Mouse (Mus musculus) testis, adult 2 months (tissue): ENCODE measurements around the gene Arid5b.

Experiments
- CTCF ChIP-seq: fragments of 200-500 bp; IDR thresholded peaks from 2 replicates; pipeline ENCODE4 v1.5.1; 2012; ENCODE audit warnings: low read depth, mild to moderate bottlenecking, inconsistent platforms, low read length, moderate library complexity; ENCODE audit not compliant: control insufficient read depth, insufficient read depth, insufficient replicate concordance
- POLR2A ChIP-seq: fragments of 200-500 bp; IDR thresholded peaks from 2 replicates; pipeline ENCODE4 v1.6.1; 2012; ENCODE audit warnings: low read depth, mild to moderate bottlenecking, inconsistent platforms, low read length, moderate library complexity; ENCODE audit not compliant: control insufficient read depth

DNA sequence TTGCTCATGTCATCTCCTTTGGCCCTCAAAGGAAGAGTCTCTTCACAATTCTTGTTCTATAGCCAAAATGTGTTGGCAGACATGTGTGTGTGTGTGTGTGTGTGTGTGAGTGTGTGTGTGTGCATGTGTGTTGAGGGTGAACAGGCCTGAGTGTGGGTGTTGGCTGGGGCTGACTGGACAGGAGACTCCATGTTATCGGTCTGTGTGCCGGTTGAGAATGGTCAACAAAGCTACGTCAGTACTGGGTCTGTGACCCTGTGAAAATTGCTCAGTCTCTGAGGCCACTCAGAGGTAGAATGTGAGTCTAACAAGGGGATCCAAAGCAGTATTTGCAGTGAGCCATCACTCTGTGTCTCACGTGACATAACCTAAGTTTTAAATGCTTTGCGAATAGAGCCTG, 102.7 kb downstream of the Arid5b start:
- TF ChIP-seq CTCF = no peak
- TF ChIP-seq POLR2A = no peak
